Mouse (Mus musculus): ENCODE measurements at regions not wholly inside any gene's neighbourhood (a gene's known extent, or its start where the extent isn't known, plus 50 kb on each side); places are given as distances from the start of the nearest gene placed in this dataset.
"Not testable (repeated sequence)": the region's sequence is repeated elsewhere in the genome, so short reads cannot be mapped to it uniquely, and the experiment has no call there.

DNA sequence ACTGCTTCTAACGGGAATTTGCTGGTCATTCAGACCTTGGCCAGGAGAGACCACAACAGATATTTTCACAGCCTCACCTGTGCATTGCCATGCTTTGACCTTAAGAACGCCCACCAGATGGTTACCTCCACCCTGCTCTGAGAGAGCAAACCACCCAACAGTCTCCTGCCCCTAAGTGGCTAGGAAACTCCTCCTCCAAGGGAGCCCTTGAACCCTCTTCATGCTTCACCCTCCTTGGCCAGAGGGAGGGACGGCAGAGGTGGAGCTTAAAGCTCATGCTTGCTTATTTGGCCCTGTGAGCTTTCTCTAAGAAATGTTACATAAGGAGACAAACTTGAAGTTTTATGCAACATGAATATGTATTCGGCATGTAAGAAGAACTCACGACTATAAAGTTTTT is 645.0 kb upstream of the Gm19410 start:
- ATAC-seq (replicated peaks; ENCODE audit: low FRiP score, low TSS enrichment, poor library complexity, severe bottlenecking): no peak

DNA sequence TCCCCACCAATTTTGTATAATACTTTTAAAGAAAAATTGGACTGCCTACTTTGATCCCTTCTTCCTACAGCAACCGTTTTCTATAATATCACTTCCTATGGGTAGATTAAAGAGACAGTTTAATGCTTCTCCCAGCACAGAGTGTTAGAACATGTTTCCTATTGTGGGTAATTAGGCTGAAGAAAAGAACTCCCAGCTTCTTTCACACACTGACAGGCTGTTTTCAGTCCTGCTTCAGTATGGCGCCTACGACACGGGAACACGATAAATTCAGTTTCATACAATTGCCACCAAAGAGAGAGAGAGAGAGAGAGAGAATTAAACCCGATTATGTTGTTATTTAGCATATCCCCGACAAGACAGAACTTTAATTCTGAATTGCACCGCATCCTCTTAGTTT is 644.5 kb upstream of the Gm19410 start:
- no peak for ATAC-seq (replicated peaks; ENCODE audit: low FRiP score, low TSS enrichment, poor library complexity, severe bottlenecking)

DNA sequence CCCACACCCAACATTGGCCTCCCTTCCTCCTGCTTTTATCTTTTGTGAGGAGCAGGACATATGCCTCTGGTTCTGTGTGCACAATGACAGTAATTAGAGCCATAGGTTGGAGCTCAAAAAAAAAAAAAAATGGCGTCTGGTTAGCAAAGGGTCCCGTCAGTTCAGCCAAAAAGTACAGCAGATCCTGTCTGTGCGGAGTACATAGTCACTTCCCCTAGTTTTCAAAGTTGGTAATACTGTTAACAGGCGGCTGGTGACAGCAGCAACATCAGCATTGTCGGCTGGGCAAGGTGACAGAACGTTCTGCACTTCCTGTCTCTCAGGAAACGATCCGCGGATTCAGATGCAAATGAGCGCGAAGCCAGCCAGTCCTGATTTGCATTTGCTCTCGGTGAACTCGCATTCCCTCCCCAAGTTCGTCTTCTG is 642.4 kb upstream of the Gm19410 start:
- ATAC-seq (replicated peaks; ENCODE audit: low FRiP score, low TSS enrichment, poor library complexity, severe bottlenecking): 0 out of 2 replicates have a peak, but pooled peaks have one; percentile 41

DNA sequence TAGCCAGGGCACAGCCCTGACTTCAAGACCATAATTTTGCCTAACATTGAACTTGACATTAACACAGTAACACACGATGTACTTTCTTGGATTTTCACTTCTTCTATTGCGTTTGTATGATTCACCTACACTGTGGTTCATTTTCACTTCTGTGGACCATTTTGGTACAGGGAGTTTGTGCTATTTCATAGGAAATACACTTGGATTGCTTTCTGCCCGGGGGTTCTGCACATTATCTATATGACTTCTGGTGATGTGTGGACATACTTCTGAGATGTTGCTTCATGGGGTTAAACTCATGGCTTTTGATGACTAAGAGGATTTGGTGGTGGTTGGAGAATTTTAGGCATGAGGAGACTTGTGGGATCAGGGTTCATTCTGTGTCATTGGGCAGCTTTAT is 640.4 kb upstream of the Gm19410 start:
- no peak for ATAC-seq (replicated peaks; ENCODE audit: low FRiP score, low TSS enrichment, poor library complexity, severe bottlenecking)

DNA sequence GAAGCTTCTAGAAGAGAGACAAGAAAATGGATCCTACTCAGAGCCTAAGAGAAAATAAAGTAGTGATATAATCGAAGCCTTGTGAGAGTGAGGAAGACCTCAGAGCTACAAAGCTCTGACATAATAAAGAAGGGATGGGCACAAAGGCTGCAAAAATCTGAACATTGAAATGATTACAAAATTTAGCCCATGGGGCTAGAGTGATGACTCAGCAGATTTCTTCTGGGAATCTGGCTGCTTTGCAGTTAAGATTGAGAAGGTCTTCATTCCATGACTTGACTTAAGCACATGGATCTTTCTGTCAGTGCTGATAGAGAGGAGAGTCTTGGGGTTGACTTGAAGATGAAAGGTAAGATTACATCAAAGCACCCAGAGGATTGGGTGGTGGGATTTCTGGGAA is 633.3 kb upstream of the Gm19410 start:
- no peak for ATAC-seq (replicated peaks; ENCODE audit: low FRiP score, low TSS enrichment, poor library complexity, severe bottlenecking)

DNA sequence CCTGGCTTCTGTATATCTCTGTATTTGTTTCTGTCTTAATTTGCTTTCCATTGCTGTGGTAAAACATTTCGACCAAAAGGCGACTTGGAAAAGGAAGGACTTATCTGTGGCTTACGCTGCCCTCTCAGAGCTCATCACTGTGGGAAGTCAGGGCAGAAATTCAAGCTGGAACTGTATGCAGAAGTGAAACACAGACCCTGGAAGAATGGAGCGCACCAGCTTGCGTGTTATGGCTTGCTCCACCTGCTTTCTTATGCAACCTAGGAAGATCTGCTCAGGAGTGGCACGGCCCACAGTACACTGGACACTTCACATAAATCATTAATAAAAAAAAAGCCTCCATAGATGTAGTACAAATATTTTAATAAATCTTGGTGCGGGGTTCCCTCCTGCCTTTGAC is 630.0 kb upstream of the Gm19410 start:
- no peak for ATAC-seq (replicated peaks; ENCODE audit: low FRiP score, low TSS enrichment, poor library complexity, severe bottlenecking)

DNA sequence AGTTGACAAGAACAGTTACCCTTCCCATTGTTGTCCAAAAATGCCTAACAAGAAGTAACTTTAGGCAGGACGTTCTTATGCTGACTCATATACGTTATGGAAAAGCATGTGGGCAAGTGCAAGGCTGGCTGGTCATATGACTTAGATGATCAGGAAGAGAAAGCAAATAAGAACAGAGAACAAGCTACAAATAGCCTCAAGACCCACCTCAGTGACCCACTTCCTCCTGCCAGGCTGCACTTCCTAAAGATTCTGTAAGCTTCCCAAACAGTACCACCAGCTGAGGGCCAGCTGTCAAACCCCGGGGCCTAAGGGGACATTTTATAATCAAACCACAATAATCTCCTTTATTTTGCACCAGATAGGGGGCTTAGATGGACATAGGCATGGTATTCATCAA is 628.9 kb upstream of the Gm19410 start:
- ATAC-seq (replicated peaks; ENCODE audit: low FRiP score, low TSS enrichment, poor library complexity, severe bottlenecking): no peak

DNA sequence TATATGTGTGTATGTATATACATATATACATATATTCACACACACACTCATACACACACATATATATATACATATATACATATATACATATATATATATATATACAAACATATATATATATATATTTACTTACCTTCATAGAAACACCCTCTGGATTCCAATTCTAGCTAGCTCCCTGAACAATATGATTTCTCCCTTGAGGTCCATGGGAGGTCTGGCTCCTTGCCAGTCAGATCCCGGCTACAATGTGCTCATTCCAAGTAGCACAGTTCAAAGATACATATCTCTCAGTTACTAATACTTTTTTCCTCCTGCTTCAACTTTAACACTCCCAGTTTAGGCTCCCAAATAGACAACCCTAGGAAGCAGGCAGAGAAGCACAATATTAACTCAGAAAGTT is 624.8 kb upstream of the Gm19410 start:
- ATAC-seq (replicated peaks; ENCODE audit: low FRiP score, low TSS enrichment, poor library complexity, severe bottlenecking): no peak

DNA sequence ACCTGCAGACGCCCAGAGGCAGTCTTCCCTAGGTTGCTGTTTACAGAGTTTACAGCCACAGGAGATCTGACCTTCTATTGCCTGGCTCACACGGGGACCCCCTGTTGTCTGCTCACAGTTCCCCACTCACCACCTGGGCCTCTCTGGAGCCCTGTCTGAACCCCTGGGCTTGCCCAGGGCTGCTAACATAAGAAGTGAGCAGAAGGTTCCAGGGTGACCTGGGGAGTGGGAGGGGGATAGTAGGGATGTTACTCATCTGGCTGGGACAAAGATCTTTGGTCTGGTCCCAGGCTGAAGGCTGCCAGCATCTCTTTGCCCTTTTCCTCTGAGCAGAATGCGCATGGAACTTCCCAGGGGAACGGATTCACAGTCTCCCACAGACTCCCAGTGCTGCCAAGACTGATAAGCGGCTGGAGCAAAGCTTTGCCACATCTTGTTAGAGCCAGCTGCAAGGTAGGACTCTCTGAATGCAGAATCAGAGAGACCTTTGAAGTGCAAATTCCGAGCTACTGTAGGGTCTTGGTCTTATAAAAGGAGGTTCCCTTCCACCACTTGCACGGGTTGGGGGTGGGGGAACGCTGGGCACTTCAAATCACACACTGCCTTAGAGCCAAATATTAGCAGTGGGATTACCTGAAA is 622.5 kb upstream of the Gm19410 start:
- no peak for ATAC-seq (replicated peaks; ENCODE audit: low FRiP score, low TSS enrichment, poor library complexity, severe bottlenecking)

DNA sequence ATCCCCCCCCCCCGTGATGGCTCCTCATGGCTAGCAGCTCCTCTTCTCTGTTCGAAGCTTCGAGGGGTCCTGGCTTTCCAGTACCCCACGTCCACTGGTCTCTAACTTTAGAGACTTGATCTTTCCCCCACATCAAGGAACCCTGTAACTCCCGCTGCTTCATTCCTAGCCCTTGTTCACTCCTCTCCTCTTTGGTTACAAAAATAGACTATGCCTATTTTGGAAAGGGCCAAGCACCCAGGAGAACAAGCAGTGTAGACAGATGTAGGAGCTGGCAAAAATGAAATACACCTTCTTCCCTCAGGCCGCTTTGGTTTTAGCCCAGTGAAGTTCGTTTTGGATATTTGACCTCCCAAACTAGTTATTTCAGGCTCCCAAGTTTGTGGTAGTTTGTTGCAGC is 621.9 kb upstream of the Gm19410 start:
- ATAC-seq (replicated peaks; ENCODE audit: low FRiP score, low TSS enrichment, poor library complexity, severe bottlenecking): no peak

DNA sequence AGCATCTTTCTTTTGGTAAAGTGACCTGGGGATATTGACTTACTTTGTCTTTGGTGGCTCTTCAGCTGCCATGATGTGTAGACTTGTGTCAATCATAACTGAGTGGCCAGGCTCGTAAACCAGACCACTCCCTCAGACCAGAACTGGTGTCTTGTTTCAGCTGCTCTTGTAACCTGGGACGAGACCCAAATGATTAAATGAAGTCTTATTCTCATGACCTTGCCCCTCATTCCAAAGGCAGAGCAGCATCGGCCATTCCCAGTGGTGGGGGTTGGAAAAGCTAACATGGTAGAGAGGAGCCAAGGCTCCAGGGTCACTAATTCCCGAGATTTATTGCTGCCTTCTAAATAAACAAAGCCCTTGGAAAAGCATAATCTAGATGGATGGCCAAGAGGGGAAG is 621.2 kb upstream of the Gm19410 start:
- ATAC-seq (replicated peaks; ENCODE audit: low FRiP score, low TSS enrichment, poor library complexity, severe bottlenecking): no peak

DNA sequence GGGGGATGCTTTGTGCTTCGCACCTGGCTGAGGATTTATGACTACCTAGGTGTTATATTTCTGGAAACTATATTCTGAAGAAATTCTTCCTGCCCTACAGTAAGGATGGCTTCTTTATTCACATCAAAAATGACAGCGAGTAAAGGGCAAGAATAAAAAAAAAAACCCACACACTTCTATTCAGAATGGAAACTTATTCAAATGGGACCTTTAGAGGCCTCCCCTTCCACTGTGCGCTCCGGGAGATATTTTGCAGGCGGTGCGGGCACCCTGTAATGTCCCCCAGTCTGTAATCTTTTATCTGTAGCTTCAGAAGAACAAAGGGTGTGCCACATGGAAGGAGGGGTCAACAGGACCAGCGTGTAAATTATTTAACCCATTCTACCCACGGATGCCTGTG is 618.1 kb upstream of the Gm19410 start:
- no peak for ATAC-seq (replicated peaks; ENCODE audit: low FRiP score, low TSS enrichment, poor library complexity, severe bottlenecking)

DNA sequence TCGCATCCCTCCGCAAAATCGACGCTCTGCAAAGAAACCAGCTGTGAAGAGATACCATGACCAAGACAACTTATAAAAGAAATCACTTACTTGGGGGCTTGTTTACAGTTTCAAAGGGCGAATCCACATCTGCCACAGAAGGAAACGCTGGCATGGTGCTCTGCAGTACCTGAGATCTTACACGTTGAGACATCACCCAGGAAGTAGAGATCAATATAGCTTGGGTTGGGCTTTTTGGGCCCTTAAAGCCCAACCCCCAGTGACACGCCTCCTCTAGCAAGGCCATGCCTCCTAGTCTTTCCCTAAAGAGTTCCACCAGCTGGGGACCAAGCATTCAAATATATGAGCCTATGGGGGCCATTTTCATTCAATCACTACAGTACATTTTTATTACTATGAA is 617.6 kb upstream of the Gm19410 start:
- ATAC-seq (replicated peaks; ENCODE audit: low FRiP score, low TSS enrichment, poor library complexity, severe bottlenecking): no peak

DNA sequence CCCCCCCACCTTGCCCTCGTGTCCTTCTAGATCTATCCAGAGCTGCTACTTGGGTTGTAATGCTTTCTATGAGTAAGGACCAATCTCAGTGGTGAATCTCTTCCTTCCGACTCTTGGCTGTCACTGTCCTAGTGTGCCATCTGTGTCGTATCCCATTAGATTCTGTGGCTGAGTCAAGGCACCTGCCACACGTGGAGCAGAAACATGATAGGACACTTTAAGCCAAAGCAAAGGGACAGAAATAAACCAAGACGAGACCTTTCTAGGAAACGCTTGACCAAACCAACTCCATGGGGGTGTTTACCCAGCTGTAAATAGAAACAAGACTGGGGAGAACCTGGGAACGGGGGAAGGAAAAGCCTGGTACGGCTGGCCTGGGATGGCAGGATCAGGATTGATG is 613.0 kb upstream of the Gm19410 start:
- ATAC-seq (replicated peaks; ENCODE audit: low FRiP score, low TSS enrichment, poor library complexity, severe bottlenecking): no peak

DNA sequence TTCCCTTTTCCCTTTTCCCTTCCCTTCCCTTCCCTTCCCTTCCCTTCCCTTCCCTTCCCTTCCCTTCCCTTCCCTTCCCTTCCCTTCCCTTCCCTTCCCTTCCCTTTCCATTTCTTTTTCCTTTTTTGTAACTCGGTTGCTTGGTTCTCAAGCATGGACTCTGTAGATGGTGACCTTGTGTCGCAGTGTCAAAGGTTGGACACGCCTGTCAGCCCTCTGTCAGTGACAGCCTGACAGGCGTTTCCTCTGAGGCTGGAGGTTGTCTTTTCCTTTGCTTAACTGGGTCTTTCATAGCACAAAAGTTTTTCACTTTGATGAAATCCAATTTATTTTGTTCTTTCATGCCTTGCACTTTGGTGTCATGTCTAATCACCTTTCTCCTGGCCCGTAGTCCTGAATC is 609.3 kb upstream of the Gm19410 start:
- ATAC-seq (replicated peaks; ENCODE audit: low FRiP score, low TSS enrichment, poor library complexity, severe bottlenecking): no peak

DNA sequence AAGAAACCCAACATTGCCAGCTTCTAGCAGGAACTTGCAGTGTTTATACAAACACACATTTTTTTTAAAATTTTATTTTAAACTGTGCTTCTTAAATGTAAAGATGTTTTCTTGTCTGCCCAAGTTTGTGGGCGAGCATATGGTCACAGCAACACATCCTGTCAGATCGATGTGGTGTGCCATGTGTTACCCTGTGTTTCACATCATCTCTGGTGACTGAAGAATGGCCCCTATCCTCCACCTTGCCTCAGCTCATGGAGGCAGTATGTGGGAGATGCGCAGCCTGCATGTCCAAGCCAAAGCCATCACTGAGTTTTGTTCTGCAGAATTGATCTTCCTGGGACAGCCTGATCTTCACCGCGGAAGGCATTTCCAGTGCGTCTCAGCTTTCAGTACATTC is 607.9 kb upstream of the Gm19410 start:
- ATAC-seq (replicated peaks; ENCODE audit: low FRiP score, low TSS enrichment, poor library complexity, severe bottlenecking): no peak

DNA sequence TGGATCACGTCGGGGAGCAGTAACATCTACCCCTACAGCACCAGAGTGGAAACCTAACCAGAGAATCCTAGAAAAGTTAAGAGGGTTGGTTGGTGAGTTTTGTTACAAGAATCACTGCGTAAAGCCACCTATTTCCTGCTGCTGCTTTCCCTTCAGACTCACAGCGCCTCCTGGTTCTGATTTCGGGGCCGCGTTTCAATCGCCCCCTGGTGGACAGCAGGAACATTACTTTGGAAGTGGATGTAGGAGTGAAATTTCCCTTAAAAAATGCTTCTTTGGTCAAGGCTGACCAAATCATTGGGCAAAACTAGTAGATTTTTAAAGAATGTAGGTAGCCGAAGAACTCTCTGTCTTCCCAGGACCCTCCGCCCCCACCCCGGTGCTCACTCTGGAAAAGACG is 606.3 kb upstream of the Gm19410 start:
- ATAC-seq (replicated peaks; ENCODE audit: low FRiP score, low TSS enrichment, poor library complexity, severe bottlenecking): peak; percentile 52; the same call in 1 of the 2 replicates

DNA sequence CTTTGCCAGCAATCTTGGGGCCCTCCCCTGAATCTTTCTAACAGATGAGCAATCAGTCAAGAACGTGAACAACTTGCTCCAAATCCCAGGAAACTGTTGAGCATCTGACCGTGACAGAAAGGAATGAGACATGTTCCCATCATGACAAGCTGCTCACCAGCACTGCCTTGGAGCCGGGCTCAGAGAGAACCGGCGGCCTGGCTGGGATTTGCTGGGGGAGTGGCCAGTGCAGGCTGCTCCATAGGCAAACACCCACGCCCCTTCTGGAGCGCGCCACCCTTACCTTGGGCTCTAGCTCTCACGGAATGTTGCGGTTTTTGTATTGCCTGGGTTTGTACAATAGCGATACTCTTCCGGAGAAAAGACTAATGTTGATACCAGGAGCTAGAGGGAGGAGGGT is 605.4 kb upstream of the Gm19410 start:
- no peak for ATAC-seq (replicated peaks; ENCODE audit: low FRiP score, low TSS enrichment, poor library complexity, severe bottlenecking)

DNA sequence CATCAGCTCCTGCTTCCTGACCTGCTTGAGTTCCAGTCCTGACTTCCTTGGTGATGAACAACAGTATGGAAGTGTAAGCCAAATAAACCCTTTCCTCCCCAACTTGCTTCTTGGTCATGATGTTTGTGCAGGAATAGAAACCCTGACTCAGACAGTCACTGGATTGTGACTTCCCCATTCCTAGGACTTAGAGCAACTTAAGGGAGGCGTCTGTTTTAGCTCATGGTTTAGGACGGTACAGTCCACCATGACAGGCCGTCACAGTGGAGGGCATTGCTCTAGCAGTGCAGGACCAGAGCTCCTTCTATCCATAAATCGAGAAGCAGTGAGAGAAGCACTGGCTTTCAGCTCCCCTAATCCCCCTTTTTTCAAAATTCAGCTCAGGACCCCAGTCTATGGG is 603.4 kb upstream of the Gm19410 start:
- ATAC-seq (replicated peaks; ENCODE audit: low FRiP score, low TSS enrichment, poor library complexity, severe bottlenecking): not testable (repeated sequence)

DNA sequence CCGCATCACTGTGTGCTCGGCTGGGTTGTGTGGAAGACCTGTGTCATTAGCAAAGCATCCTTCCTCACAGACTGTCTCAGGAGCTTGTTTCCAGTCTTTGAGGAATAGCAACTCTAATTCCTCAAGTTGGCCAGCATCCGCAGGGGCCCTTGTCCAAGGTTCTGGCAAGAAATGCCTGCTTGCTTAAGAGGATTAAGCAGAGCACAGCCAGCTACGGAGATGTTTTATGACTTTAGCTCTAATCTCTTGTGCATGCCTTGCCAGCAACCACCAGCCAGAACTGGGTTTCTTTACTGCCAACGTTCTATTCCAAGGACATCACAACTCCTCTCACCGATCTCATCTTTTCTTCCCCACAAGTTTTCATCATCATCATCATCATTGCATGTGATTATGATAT is 599.0 kb upstream of the Gm19410 start:
- ATAC-seq (replicated peaks; ENCODE audit: low FRiP score, low TSS enrichment, poor library complexity, severe bottlenecking): no peak

DNA sequence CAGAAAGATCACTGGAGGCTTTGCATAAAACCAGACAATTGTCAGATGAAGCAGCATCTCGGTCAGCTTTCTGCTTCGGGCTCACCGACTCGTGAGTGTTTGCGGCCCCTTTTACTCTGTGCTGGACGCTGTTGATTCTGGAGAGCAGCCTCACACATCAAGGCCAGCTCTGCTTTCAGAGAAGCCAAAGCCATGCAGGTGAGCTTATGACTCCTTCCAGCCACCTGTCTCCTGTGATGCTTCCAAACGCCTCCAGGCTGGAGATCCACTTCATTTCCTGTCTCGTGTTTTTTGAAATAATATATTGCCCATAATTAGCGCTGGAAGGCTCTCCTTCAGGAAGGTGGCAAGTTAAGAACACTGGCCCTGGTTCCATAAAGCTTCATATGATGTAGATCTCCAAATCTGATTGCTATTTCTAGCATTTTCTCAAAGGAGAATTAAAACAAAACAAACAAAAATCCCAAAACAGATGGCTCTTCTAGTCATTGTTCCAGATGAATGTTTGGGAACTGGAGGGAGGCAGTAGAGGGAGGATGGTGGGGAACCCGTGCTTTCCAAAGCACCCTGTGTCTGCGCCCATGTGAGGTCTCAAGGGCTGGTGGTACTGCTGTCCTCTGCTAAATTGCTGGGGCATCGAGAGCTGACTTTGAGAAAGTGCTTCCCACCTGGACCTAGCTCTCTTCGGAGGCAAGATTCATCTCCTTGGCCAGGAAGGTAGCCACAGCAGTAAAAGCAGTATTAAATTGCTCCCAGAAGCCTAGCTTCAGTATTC is 593.9 kb upstream of the Gm19410 start:
- ATAC-seq (replicated peaks; ENCODE audit: low FRiP score, low TSS enrichment, poor library complexity, severe bottlenecking): no peak

Data from megakaryocyte-erythroid progenitor cell, adult 5-6 weeks (primary cell).